Mouse (Mus musculus): ENCODE data around the gene Mrps17. TPM values are rescaled to one million over a fixed set of nuclear protein-coding genes. Genes with fewer than 3 reads are reported as not detected.
"Not testable (repeated sequence)": the region's sequence is repeated elsewhere in the genome, so short reads cannot be mapped to it uniquely, and the experiment has no call there.

Gene Mrps17
- 10 to 100 TPM; 87.6 to 91.5 TPM for total RNA-seq (2021)
- long read RNA-seq, experiment 1, full-length matches to known transcripts: 103 of 133 reads
- long read RNA-seq, experiment 1, partial matches to known transcripts: 4 of 133 reads
- long read RNA-seq, experiment 1, other reads (novel, unspliced or antisense): 26 of 133 reads
- long read RNA-seq, experiment 2, full-length matches to known transcripts: 71 of 97 reads
- long read RNA-seq, experiment 2, partial matches to known transcripts: 0 of 97 reads
- long read RNA-seq, experiment 2, other reads (novel, unspliced or antisense): 26 of 97 reads

DNA sequence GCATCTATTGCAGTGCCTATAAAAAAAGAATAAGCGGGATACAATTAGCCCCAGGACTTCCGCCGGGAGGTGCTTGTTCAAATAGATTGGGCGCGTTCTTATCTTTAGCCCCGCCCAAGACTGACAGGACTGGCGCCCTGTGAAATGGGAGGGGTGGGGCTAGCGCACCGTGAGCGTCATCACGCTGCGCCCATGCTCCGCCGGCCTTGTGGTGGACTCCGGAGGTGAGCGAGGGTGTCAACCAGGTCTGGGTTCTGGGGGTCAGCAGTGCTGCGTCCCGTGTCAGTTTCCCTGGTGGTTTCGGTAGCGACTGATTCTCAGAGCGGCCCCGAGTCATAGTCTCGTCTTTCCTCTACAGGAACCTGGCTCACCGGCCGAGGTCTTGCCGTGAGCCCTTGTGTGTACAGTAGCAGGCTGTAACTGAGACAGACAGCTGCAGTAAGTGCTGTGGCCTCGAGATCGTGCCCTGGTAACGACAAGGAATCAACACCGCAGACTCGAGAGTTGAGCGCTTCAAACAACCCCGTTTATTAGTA is at the start of gene Mrps17:
TSS of gene Mrps17 (plus strand) at position 172 of the 536 bp plus-strand sequence.
- DNase-seq: peak; percentile 96

DNA sequence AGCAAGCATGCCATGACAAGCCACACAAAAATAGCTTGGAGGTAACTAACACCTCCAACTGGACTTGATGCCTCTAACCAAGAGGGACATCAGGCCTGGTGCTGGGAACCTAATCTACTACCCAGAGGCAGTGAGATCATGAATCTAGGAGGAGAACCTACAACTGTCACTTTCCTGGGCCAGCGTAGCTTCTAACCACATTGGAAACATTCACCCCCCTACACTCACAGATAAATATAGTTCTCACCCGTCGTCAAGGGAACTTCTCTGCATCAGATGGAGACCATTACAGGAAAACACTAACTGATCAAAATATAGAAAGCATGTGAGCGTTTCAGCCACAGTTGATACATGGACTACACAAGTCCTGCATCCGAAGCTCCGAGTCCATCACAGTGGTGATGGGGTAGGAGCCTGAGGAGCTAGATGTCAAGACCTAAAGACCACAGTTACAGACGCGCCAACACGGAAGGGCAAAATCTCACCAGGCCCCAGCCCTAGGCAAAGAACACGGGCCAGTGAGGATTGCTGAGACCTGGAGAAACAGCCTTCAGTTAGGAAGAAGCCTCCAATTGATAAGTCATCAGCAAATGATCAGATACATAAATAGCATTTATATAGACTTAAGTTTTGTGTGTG is 48.9 kb upstream of the Mrps17 start:
- DNase-seq: no peak

DNA sequence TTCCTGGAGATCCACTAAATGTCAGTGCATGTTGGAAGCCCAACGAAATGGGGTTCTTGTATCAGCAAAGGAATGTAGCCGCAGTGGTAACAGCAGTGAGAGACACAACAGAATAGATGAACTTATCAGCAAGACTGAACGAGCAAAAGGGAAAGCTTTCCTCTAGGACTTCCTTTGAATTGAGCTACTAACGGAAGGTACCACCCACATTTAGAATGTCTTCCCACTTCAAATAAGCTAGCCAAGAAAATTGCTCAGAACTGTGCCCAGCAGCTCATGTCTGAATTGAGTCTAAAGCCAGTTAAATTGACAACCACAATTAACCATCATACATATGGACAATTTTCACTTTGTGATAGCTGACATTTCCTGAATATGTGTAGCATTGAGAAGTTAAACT is 47.4 kb upstream of the Mrps17 start:
- no peak for DNase-seq

GRCm38 (mm10) chr5:129669453-129670035 is 45.8 kb upstream of the Mrps17 start:
- peak in 1 of 2 experiments; percentile 17 for DNase-seq

GRCm38 (mm10) chr5:129670036-129670458 is 45.2 kb upstream of the Mrps17 start, which contains the start of gene Zfp11:
Gene Zfp11 (minus strand): TSS chr5:129670099.
- DNase-seq: peak; percentile 78 to 89

- DNase-seq: not testable (repeated sequence)
These were observed 30.2 kb upstream of the Mrps17 start for GRCm38 (mm10) chr5:129685141-129685540.

DNA sequence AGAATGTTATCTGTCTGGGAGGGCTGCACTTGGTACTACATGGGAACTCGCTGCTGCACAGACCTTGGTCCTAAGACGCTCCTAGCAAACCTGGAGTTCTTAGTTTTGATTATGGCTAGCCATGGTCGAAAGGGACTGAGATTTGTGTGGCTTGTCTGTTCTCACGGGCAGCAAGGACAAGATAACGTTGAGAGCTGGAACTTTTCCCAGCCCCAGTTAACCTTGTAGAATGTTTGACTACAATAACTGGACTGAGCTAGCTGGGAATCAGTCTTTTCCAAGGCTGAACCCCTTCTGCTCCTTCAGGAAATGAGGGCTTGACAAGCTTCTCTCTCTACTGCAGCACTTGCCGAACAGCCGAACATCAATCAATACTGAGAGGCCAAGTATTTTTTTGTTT is 27.7 kb upstream of the Mrps17 start:
- DNase-seq: peak; percentile 13 to 29

DNA sequence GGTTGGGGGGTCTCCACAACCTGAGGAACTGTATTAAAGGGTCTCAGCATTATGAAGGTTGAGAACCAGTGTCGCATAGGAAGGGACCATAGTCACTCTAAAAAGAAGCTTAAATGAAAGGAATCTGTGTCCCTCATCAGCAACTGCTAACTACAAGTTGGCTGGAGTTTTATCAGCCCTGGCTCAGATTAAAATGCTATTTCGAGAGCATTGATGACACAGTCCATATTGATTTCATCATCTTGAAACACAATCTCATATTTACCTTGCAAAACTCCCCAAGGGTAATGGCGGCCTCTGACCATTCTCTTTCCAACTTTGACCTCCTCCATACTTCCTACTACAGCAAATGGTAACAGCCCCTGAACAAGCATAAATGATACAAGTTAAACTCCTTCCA is 24.8 kb upstream of the Mrps17 start:
- DNase-seq: no peak

DNA sequence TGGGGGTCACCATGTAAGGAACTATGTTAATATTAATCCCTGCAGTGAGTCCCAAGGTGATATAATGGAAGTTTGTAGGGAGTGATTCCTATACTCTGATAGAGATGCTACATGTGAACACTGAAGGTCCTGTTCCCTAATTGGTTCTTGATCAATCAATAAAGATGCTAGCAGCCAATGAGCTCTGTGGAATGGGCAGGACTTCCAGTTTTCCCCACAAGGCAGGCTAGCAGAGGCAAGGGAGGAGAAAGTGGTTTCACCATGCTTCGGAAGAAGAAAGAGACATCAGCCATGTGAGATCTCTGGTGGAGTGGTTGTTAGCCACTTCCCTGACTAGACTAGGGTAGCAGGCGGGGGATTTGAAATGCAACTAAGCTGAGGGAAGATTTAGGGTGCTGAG is 14.8 kb upstream of the Mrps17 start:
- DNase-seq: no peak

DNA sequence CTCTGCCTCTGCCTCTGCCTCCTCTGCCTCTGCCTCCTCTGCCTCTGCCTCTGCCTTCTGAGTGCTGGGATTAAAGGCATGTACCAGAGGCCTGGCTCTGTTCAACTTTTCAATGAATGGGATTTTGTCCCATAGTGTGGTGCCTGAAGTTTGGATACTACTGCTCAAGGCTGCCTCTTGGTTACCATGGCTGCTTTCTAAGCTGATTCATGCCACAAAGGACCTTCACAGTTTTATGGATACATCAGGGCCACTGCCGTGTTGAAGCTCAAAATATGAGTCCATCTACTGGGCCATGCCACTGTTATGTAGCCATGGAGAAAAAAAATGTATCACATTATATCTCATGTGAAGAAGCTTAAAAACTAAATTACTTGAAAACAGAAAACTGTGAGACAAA is 13.6 kb upstream of the Mrps17 start:
- no peak for DNase-seq

DNA sequence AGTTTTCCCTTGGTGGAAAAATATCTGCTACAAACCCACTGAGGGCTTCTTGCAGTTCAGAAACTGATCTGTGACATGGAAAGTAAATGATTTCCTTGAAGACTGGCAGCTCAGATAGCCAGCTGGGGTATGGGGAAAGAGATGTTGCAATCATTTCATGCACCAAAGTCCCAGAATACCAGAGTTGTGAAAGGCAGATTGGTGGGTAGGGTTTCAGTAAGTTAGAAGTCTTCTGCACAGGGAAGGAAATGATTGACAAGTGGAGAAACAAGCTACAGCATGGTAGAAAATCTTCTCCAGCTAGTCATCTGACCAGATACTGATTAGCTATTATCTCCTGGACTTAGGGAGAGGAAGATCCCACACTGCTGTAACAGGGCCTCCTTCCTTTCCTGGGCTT is 11.9 kb upstream of the Mrps17 start:
- DNase-seq: no peak

GRCm38 (mm10) chr5:129708412-129708811 is 6.9 kb upstream of the Mrps17 start, which contains the start of gene Sept14:
Gene Sept14 (minus strand): TSS chr5:129708512.
- no peak for DNase-seq

GRCm38 (mm10) chr5:129717016-129717415 is 1.7 kb downstream of the Mrps17 start:
- no peak for DNase-seq

DNA sequence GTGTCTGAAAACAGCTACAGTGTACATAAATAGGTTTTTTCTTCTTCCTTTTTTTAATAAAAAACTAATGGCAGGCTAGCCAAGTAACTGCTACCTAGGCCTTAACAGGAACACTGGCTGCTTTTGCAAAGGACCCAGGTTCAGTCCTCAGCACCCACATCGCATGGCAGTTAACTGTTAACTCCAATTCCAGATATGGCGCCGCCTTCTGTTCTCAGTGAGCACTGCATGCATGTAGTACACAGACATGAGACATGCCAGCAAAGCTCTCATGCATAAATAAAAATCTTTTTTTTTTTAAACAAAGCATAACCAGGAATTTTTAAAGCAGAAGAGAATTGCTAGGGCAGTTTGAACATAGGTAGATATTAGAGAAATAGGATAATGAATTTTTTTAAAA is 4.9 kb downstream of the Mrps17 start:
- no peak for DNase-seq

DNA sequence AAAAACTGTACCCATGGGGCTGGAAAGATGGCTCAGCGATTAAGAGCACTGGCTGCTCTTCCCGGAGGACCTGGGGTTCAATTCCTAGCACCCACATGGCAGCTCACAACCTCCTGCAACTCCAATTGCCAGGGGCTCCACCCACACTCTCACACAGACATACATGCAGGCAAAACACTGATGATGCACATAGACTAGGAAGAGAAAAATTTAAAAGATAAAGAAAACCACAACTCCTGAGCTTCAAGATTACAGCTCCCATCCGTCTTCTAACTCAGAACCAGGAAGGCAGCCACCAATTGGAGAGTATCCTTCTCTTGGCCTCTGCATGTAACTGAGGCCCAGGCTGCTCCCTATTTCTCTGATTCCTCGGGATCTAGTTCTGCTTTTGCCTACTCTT is 9.0 kb downstream of the Mrps17 start:
- no peak for DNase-seq

DNA sequence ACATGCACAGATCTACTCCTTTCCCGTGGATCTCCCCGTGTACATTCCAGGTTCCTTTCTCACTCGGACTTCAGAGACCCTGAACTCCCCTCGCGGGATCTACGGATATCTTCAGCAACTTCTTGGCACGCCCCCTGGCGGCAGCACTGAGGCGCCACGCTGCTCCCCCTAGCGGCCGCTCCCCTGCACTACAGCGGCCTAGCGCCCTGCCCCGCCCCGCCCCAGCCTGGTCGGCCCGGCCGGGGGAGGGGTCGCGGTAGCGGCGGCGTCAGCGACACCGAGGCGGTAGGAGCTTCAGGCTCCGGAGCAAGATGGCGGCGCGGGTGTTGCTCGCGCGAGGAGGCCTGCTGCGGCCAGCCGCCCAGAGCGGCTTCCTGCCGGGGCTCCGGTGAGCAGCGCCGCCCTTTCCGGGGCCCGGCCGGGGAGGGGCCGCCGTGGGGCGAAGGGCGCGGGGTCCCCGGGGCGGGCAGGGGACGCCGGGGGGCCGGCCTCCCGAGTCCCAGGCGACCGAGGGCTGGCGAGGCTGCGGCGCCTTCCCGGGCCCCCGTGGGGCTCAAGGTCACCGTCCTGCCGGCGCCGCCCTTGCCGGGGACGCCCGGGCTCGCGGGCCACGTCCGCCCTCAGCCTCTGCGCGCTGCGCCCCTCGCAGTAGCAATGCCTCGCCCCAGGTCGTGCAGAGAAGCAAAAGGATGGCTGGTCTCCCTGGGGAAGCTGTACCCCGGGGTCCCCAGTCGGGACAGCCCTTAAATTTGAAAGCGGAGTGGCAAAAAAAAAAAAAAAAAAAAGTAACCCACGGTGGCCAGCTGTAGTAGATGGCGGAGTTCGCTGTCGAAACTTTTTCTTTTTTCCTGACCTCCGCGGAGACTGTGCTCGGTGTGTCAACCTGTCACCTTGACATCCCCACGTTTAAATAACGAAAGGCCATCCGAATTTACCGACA is 9.8 kb downstream of the Mrps17 start, which contains the start of gene Nipsnap2:
TSS of gene Nipsnap2 (plus strand) at position 230 of the 940 bp plus-strand sequence.
- DNase-seq: peak; percentile 94 to 96

DNA sequence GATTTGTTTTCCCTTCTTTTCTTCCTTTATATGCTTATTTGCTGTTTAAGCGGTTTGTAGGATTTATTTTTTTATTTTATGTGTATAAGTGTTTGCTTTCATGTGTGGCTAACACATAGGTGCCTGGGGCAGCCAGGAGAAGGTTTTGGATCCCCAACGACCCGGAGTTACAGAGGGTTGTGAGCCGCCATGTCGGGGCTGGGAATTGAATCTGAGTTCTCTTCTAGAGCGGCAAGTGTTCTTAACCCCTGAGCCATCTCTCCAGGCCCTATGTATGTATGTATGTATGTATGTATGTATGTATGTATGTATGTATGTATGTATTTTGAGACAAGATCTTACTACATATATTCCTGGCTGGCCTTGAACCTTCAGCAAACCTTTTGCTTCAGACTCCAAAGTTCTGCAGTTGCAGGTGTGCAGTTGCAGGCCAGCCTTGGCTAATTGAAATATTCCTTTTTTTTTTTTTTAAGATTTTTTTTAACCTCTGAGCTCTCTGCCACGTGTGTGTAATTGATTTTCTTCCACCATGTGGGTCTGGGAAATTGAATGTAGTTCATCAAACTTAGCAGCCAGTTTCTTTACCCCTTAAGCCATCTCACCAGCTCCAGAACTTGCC is 10.6 kb downstream of the Mrps17 start:
- DNase-seq: peak; percentile 19 to 57

DNA sequence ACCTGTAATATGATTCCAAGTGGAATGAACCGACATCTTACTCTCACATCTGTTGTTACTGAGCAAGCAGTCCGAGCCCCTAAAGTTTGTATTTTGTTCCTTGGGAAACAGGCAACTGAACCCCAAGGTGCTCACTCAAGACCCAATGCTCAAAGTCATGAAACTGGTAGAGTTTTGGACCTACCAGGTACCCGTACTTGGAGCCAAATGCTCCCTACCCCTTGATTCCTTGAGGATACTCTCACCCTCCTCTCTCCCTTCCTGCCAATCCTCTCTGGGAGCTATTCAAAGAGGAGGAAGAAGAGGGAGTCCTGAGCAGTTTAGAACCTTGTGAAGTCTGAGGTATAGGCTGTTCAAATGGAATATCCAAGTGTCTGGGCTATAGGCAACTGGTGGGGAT is 11.5 kb downstream of the Mrps17 start:
- DNase-seq: peak in 1 of 2 experiments; percentile 38

GRCm38 (mm10) chr5:129729286-129729685 is 14.0 kb downstream of the Mrps17 start:
- peak; percentile 52 to 72 for DNase-seq

DNA sequence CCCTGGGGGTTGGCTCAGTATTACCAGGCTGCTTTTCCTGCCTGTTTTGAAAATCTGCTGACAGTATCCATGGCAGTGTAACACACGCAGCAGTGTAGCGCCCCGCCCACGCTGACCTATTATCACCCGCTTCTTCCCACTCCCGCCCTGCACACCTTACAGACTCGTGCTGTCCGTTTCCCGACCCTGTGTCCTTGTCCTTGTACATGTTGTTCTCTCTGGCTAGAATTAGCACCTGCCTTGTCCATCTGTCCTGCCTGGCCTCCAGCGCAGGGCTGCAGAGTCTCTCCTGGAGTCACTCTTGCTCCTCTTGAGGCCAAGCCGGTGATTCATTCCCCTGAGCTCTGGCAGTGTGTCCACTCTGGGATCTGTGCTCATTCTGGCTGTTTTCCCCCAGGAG is 15.0 kb downstream of the Mrps17 start:
- peak; percentile 76 to 88 for DNase-seq

DNA sequence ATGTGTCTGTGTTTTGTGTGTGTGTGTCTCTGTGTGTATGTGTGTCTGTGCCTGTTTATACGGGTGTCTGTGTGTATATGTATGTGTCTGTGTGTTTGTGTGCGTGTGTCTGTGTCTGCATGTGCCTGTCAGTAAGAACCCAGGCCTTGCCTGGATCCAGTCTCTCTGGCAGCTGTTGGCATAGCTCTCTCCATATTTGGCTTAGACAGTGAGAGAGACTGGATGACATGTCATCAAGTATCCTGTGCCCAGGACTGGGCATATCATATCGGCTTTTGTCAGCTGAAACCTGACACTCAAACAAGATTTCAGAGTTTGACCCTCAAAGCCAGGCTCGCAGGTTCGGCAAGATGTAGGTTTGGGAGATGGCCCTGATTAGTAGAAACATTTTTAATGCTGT is 15.7 kb downstream of the Mrps17 start:
- peak; percentile 62 to 76 for DNase-seq
